Mouse (Mus musculus) adrenal gland, adult (tissue): ENCODE measurements at regions not wholly inside any gene's neighbourhood (a gene's known extent, or its start where the extent isn't known, plus 50 kb on each side); places are given as distances from the start of the nearest gene placed in this dataset.

Experiments
- DNase-seq, 2 experiments: peaks; one replicate each; pipeline ENCODE4 v3.0.0; 2022 to 2023; ENCODE audit warnings: low spot score in 1 of 2; ENCODE audit not compliant: inconsistent age in 2 of 2

DNA sequence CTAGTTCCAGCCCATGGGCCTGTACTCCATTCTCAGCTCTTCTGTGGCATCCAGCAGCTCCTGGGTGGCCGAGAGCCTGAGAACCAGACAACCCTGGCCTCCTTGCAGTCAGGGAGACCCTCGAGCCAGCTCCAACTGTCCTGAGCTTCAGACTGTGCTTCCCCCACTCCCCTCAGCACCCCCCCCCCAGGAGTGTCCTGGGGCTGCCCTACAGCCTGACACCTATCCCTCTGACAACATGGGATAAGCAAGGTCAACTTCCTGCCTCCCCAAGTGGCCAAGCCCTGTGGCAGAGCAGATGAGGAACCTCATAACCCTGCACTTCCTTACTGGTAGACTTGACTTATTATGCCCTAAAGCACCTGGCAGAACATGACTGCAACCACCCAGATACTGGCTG lies 823.1 kb upstream of the Tenm2 start:
- no peak for DNase-seq

DNA sequence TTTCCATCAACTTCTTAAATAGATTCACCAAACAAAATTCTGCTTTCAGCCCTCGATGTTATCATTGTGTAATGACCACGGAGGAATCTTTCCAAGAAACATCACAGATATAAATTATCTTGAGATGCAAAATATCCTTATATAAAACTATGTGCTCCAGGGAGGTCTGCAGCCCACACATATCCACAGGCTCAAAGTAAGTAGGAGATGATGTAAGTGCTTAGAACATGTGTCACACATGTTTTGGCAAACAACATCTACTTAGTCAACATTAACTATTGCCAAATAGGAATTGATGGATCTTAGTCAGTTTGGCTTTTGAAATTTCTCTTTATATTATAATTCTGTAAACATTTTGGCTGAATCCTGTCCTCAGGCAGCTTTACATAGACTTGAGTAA lies 800.8 kb upstream of the Tenm2 start:
- DNase-seq, result no peak

DNA sequence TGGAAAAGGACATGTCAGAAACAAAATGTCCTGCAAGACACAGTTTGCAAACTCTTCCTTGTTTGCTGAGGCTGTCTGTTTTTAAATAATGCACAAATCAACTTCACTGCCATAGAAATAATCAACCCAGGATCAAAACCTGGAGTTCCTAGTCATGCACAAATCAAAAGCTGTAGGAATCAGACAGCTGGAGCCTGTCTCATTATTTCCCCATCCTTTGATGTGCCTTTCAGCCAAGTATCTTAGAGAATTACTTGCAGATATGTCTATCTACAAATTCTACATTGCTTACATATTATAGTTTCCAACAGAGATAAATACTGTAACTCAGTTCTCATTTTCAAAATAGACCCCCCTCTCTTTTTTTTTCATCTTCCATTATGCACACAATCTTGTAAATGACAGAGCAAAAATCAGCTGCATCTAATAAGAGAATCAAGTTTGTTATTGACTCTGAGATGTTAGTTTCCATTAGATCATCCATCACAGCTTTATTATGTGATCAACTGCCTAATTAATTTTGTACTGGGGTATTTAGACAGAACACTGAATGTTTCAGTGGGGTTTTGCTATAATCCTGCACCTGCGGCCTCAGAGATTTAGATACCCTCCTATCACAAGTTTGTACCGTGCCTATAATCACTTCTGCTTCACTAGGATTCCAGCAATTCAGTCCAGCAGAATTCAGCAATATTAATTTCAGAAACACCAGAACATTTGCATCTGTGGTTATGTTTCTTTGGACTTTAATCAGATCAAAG lies 798.9 kb upstream of the Tenm2 start:
- DNase-seq, result no peak

DNA sequence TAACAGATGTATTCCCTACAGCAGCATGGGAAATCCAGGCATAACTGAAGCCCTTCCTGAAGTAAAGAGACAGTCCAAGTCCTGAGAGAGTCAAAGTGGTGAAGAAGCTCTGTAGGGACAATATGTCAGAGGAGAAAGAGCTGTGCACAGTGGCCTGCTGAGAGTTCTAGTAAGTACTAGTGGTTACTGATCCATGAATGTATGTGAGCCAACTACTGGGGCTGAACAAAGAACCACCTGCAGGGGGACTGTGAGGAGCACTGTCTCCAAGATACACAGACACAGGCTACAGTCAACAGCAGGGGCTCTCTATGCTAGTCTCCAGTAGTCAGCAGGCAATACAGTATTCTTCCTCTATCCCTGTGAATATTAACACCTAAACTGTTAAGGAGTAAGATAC lies 785.9 kb upstream of the Tenm2 start:
- DNase-seq, result no peak

DNA sequence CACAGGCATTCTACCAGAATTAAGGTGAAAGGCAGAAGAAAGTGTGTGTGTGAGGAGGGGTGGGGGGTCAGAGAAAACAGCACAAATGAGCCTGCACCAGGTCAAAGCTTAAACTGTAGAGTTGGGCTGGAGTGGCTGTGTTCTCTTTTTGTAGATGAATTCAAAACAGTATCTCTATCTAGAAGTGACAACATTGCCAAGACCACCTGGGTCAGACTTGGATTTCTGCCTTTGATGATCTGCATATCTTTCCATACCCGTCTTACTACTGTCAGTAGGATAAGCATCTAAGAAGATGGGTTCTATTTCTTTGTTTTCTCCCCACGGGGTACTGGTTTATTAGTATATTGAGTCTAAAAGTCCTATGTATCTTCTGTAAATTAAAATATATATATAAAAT lies 742.4 kb upstream of the Tenm2 start:
- DNase-seq, result no peak

DNA sequence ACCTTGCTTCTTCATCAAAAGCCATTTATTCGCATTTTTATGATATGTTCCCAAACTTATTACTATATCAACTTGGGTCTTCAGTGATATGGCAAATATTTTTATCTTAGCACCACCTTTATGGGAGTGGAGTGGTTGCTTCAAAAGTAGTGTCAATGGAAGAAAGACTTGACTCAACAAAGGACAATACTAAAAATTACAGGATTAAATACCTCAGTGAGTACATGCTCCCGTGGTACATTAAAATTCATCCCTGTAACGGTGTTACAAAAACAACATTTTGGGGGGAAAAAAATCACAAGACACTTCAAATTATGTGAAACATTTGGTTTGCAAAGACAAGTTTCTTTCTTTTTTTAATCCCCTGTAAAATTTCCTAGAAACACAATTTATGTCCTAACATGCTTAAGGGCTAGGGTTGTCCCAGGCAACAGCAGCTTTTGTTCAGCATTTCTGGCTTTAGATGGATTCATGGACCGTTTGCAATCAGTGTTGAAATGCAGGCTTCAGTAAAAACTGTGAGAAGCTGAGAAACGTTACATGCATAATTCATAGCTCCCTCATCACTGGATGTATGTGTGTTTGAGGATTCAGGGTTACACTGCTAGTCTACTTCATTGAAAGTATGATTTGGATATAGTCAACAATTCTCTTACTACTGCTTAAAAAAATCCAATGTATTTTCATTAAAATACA lies 700.8 kb upstream of the Tenm2 start:
- DNase-seq, result no peak

DNA sequence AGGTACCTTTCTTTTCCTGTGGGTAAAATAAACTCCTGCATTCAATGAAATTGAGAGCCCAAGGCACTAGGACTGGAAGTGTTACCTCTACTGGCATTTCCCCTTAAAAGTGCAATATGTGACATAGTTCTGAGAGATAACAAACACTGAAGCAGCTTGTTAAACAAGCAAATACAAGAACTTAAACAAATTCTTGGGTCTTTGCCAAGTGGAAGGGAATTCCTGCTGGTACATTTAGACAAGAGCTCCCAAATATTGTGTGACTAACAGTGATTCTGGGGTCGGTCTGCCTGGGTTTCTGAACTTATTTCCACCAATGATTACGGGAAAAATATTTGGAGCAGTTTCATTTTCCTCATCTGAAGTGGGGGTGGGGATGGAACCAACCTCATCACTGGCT lies 677.4 kb upstream of the Tenm2 start:
- no peak for DNase-seq

DNA sequence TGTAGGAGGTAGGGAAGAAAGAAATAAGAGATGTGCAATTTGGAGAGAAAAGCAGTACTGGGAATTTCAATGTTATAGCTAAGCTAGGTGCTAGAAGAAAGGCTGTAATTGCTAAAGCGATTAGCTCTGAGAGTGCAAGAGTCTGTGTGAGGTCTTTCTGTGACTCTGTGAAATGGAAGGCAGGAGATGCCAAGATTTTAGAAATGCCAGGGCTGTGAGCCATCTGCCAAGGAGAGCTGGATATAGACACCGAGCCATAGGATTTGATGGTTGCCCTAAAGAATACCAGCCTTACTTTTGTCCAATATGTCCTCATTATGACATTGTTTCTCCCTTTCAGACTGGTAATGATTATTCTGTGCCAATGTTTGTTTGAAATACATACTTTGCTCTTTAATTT lies 669.2 kb upstream of the Tenm2 start:
- DNase-seq, result peak in 1 of 2 experiments; percentile 47

DNA sequence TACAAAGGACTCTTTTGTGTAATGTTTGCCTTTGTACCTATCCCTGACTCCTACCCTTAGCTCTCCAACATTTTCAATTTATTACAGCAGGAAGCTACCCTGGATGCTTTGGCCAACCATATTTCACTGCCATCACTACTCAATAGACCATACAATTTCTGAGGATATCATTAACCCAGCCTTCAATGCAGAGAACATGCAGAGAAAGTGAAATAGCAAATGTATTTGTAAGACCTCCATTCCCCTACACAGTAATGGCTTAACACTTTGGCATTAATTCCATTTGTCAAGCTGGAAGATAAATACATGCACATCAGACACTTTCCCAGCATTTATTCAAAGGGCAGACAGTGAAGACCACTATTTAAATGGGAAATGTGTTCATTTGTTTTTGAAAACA lies 661.9 kb upstream of the Tenm2 start:
- DNase-seq, result no peak

DNA sequence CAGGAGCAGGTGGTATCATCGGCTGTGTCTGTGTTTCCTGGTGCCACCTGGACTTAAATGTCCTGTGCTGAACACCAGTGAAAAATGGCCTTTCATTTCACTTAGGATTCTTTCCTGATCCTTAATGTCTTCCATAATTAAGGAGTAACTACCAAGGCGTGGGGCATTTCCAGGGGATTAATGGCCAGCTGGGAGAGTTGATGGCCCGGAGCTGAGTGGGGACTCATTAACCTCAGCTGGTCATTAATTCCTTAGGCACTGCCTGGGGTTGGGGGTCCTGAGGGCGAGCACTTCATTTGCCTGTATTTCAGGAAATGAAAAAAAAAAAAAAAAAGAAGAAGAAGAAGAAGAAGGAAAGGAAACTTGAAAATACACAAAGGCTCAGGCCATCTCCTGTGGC lies 647.0 kb upstream of the Tenm2 start:
- no peak for DNase-seq

DNA sequence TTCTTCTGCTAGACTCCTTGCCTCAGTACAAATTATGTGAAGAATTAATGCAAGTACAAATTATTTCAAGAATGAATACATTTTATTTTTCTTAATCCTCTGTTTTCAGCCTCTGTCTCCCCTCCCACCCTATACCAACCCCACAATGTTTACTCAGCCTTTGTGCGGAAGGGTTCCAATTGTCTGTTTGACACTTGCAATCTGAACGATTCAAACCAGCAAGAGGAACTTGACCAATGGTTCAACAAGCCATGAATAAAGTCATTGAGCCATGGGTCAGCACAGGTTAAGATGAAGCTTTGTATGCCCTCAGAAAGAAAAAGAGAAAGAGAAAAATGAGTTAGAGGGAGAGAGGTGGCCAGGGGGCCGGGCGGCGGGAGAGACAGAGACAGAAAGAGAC lies 601.5 kb upstream of the Tenm2 start:
- no peak for DNase-seq

DNA sequence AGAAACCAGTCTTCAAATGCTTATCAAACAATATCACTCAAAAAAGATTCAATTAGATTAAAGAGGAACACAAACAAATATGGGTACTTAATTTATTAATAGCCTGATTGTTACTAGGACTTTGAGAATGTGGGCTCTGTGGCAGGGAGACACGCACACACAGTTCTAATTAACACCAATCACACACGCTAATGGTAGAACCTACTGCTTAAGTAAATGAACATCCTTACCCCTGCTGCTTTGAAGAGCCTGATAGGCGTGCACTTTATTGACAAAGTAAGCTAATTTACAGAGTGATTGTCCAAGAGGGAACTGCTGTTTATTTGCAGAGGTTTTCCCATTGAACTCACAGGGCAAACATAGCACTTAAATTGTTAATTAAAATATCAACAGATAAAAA lies 595.2 kb upstream of the Tenm2 start:
- no peak for DNase-seq

DNA sequence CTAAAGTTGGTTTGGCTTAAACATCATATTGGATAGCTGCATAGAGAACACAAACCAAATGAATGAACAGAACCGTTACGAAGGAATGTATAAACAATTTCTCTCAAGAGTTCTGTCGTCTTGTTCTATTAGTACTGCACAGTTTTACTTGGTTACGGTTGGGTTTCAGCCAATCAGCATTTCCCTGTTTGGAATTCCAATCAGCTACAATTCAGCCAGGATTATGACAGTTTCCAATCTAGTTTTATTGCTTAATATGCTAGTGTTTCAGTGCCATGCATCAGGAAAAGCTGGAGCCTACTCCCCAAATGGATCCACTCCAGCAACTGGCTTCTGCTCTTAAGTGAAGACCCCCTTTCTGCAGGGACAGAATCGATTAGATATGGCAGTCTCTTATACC lies 571.0 kb upstream of the Tenm2 start:
- DNase-seq, result no peak

DNA sequence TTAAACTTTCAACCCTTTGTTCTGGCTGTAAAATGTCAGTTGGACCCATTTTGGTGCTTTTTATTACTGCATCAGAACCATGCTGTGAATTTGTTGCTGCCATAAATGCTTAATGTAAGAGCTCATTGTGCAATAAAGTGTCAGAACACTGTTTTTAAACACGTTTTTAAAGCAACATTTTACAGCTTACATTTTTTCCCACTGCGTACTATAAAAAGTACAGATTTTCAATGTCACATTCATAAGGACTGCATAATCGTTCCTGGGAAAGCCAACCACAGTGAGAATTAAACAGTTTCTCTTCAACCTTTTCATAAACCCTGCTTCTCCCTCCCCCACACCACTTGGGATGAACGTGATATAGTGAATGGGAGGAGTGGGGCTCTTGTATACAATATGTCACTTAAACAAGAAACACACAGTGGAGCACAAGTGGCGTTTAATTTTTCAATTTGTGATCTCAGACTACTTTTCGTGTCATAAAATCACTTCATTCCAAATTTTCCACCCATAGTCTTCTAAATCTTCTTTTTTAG lies 563.1 kb upstream of the Tenm2 start:
- no peak for DNase-seq

DNA sequence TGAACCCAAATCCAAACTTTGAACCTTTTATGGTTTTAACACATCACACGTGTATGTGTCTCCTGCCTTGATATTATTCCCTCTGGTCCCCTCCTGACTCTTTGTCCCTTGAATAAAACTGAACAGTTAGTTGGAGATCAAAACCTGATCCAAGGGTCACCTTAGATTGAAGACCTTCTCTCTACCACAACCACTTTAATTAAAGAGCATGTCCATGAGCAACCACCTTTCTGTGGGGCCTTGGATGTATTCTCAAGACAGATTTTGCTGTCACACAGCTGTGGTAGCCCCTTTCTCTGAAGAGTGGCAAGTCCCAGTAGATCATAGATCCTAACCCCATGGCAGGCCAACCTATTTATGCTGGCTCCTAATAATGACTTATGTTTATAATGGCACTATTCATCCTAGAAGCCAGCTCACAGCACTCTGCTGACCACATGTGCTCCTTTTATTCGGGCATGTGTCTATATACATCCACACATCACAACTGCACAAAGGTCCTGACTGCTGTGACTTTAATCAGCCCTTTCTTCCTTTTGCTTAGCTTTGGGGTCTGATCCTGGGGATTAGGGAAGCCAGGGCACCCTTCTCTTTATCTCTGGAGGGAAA lies 536.8 kb upstream of the Tenm2 start:
- DNase-seq, result peak in 1 of 2 experiments; percentile 10

DNA sequence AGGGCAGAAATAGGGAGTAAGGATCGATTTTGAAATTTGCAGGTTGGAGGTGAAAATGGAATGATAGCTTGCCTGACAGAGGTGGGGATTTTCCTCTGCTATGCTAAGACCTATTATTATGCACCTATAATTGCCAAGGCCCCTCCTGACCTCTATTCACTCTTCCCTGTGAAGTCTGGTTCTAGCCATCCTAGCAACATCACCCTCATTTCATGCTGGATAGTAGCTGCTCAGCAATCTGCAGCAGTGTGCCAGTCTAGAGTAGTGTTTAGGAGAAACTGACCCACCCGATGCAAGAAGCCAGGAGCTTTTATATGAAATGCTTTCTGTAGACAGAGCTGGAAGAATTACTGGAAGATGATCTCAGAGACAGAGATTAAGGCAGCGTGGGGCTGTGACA lies 535.1 kb upstream of the Tenm2 start:
- DNase-seq, result peak in 1 of 2 experiments; percentile 10

DNA sequence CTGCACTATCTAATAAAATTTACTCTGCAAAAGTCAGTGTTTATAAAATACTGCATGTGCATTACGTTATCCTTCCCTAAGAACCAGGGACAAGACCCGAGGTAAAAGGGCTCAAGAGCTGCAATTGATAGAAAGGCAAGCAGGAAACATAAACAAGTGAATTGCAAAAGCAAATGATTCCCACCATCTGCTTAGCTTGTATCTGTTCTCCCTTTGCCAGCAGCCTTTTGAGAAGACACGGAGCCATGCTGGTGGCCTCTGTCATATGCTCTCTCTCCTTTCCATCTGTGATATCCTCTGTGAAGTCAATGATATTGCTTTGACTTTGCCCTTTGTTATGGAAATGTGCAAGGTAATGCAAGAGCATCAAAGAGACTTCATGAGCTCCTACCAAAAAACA lies 532.4 kb upstream of the Tenm2 start:
- DNase-seq, result peak in 1 of 2 experiments; percentile 13

DNA sequence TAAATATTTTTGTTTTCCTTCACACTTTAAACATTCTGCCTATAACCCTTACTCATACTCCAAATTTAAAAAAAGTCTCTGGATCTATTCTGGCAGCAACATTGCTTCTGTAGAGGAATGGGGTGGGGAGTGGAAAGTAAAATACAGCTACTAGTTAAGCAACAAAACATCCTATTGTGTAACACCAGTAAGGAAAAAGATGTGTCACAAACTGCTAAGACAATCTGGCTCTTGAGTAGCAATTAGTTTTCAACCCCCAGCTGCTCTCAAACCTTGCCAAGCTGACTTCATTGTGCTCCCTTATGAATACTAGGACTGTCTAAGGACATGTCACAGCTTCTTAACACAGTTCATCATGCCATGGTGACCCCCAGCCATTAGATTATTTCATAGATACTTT lies 500.2 kb upstream of the Tenm2 start:
- no peak for DNase-seq

DNA sequence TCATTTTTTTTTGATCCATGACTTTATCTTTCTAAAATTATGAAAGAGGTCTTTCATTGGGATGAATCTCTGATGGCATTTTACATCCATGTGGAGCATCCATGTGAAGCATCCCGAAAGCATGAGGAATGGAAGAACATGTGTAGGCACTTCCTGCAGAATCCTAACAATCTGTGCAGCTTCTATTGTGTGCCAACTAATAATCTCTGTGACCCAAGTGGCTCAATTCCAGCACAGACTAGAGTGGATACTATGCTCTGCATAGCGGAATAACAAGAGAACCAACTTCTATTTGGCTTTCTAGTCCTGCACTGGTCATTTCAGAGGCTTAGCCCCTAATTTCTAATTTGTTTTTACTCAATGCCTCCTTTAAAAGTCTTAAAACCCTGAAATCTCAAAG lies 499.7 kb upstream of the Tenm2 start:
- DNase-seq, result no peak

DNA sequence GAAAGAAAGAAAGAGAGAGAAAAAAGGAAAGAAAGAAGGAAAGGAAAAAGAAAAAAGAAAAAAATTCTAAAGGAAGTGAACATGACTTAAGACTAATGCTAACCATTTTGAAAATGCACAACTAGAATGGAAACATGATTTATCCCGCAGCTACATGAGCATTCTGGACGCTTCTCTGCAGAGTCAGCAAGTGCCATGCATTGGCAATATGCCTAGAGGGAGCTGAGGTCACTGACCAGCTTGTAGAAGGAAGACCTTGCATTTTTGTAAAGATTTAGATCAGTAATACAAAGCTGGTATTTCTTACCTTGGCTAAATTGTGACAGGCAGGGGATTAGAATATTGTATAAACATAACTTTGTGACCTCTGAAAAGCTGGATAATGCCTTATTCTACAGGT lies 461.2 kb upstream of the Tenm2 start:
- DNase-seq, result peak; percentile 59 to 87

DNA sequence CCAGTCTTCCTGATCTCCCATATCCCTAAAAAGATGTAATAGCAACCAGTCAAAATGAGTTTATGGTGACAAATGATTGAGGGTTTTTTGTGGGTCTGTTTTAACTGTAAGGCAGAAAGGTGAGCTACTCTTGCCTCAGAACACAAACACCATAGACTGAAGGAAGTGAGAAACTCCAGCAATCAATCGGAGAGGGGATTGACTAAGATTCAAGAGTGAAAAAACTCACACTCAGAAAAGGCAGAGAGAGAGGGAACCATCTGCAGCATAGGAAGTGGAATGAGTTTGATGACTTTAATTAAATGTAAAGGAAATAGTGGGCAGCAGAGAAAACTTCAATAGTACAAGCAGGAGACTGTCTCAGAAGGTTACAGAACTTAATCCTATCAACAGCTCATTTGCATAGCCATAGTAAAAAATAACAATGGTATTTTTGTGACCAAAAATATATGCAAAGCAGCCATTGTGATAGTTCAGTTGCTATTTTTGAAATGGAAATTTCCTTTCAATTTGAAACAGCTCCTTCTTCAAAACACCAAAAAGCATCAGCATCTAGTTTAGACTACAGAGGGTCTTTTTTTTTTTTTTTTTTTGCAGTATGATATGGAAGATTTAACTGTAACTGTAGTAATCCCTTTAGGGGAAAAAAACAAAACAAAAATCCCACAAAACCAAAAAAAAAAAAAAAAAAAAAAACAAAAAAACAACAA lies 442.9 kb upstream of the Tenm2 start:
- no peak for DNase-seq

DNA sequence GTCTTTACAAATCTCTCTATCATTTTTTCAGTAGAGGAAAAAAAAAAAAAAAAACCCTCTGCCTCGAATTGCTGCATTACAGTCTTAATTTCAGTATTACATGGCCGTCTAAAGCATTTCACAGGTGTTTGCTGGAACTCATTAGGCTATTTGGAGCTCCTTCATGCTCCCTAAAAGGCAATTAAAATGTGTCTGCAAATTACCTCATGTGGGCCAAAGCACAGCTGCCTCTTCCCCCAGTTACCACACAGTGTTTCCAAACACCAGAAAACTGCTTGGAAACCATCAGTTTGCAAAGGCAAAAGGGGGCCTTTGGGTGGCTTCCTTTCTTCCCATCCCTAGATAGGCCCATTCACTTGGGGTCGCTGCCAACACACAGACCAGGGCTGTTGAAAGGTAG lies 435.6 kb upstream of the Tenm2 start:
- DNase-seq, result no peak
